Mouse (Mus musculus) inflammation-experienced regulatory T-cells, adult 6 months (primary cell): Measurements from ENCODE around the gene Elmo1. TPM values are rescaled to one million over a fixed set of nuclear protein-coding genes. Genes with fewer than 3 reads are reported as not detected.

Experiments
- ATAC-seq: one replicate; pipeline ENCODE4 v1.8.0; 2017
- polyA plus RNA-seq, 3 experiments: library from polyadenylated mRNA; unstranded; fragments of 100-300 nt; shearing (Covaris generic); gene quantifications; one replicate each; pipeline ENCODE4 v1.2.1; 2017

Elmo1 gene
- polyA plus RNA-seq, 3 experiments from 2014 or later, result 94.0 to 116 (median 111) TPM

DNA sequence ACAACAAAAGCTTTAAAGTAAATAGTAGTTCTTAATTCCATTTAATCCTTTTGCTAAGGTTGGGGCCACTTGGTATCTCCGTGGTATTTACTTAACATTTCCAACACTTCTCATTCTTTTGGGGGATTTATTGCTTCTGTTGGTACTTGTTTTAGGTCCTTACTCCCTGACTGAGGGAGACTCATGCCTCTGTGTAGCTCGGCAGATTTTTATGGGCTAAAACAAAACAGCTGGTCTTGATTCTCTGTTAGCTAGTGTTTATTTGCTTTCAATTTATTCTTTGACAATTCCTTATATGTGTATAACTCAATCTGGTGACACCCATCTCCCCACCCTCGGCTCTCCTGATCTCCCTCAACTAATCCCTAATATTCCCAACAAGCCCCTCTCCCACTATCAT is 237.6 kb downstream of the Elmo1 start:
- ATAC-seq, result no peak

GRCm38 (mm10) chr13:20328672-20329071 is 238.3 kb downstream of the Elmo1 start:
- ATAC-seq, result no peak

DNA sequence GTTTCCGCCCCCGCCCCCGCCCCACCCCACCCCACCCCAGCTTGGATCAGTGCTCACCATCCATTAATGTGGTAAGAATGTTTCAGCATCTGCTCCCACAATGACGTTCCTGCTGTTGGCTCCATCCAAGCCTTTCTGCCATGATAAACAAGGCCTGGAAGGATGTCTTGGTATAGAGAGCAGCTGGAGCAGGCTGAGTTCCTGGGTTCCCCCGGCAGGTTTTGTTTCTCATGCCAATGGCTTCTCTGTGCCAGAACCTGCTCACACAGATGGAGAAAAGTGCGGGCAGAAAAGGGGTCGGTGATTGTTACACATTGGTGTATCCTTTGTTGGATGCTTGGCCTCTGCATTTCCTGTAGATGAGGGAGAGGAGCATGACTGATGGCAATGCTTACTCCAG is 240.6 kb downstream of the Elmo1 start:
- ATAC-seq, result no peak

DNA sequence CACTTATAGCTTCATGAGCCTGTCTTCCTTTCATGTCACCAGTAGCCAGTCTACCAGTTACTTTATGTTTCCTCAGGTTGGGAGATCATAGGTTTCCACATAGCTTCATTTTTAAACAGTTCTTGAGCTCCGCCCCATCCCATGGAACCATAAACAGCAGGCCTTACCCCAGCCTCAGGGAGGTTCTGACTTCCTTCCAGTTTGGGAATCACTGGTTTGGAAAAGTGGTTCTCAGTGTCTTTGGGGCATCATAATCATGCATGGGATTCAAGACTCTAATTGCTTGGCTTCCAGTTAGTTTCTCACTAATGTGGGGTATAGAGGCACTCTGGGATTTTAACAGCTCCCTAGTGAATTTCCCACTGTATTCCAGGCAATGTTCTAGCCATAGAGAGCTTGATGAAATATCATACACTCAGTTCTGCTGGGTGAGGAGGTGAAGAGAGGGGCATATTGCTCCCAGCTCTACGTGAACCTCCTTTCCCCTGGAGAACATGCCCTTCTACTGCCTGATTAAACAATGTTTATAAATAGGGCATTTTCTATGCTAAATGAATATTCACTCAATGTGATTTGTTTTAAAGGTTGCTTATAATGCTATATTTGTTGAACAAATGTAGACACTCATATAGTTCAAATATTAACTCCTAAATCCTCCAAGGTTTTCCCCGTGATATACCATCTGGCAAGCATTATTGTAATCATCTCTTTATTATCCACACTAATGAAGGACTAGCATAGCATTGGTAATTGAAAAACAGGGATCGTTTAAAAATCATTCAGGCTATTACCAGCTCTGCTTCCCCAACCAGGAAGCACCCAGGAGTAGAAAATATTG is 244.9 kb downstream of the Elmo1 start:
- ATAC-seq, result no peak

DNA sequence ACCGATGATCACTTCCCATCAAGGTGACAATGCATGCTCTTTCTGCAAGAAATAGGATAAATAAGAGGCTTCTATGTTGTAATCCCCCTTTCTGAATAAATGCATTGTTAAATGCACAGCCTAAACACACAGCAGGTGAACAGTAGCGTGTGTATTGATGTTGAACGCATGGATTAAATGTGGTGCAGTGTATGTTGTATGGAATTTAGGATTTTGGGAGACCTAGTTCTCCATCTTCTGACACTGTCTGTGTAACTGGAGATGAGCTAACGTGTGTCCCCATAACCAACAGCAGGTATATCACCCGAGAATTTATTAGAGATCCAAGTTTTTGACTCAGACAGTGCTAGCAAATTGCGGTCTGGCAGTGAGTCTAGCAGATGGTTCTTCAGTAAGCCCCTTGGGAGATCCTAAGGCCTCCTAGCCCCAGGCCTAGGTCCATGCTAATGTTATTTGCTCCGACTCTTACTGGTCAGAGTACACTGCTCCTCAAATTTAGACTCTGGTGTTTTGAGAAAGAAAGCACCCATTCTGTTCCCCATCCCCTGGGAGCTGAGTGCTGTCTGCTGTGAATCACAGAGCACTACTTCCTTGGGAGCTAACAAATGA is 245.6 kb downstream of the Elmo1 start:
- no peak for ATAC-seq

DNA sequence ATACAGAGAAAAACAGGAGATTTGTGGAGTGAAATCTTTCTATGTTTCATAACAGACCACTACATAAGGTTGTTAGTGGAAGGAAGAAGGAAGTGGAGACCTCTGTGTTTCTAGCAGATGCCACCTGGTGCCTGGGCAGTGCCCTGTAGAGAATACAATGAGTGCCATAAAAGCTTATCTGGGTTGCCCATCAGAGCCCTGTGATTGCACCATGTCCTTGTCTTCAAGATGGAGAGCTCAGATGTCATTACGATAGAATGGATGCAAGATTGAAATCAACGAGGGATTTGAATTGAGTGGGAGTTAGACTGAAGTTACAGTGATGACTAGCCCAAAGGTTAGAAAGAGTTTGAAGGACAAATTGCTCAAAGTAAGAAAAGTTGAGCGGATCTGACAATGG is 252.5 kb downstream of the Elmo1 start:
- ATAC-seq, result no peak

DNA sequence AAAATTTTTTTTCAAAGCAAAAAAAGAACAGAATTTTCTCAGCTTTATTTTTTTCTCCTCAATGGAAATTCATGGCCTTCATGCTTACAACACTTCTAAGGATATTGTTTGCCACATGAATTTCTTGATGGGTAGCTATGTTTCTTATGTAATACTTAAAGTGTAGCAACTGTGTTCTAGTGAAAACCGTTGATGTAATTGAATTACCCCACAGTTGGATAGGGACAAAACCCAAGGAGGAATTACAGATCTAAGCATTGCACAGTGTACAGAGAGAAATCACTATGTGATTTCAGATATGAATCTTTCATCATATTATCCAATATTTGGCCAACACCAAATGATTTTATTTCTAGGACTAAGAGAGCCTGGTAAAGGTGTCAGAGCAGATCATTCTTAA is 259.4 kb downstream of the Elmo1 start:
- no peak for ATAC-seq

DNA sequence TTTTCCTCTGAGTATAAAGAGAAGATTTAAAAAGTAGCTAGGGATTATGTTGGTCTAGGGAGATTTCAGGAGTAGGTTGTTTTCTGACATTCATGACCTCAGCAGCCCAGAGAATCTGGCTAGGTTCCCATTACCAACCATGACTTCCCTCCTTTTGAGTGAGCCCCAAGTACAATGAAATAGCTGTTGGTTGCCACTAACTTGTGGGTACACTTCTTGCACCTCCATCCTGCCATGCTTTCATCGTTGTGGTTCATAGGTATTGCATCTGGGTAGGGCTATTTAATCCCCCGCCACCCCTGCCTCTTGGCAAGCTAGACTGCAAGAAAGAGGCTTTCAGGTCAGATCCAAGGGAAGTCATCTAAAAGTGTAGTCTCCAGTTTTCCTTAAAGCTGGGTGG is 262.2 kb downstream of the Elmo1 start:
- ATAC-seq, result no peak

DNA sequence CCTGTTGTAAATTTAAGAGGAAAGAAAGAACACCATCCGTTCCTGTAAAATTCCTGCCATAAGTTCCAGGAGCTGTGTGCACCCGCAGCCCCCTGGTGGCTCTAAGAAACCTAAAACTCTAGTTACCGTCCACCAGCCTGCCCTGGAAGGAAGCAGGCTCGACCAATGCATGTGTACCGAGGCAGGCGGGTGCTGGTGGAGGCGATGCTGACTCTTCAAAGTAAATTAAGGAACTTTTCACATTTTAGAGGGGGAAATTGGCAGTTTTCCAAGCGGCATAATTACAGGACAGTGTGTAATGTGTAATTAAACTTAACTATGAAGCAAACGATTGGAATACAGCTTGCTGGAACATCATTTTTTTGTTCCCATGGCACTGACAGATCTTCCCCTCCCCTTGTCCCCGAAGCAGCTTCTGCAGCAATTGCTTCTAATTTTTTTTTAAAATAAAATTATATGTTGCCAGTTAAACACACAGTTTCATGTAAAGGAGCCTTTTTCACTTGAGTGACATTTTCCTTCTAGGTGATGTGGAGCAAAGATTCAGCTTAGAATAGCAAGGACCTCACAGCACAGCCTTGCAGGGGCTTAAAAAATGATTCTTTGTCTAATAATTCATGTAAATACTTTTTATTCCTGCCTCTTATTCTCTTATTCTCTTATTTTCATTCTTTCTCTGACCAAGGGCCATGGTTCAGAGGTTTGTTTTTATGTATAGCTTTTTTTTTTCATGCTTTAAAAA is 263.6 kb downstream of the Elmo1 start:
- no peak for ATAC-seq

DNA sequence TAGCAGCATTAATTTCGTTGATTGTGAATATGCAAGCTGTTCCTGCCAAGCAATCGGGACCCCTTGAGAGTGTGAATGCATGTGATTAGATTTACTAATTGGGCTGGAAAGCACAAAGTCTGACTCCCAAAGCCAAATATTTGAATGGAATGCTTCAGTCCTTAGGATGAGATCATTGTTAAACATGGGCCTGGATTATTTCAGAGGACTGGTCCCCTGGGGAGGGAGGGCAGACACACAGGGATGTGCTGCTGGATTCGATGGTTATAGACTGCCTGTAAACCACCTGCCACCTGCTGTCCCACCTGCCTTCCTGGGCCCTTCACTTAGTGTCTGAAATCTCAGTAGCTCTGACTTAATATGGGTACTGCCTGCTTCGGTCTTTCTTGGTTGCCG is 264.2 kb downstream of the Elmo1 start:
- no peak for ATAC-seq

- no peak for ATAC-seq
These were observed 272.1 kb downstream of the Elmo1 start for GRCm38 (mm10) chr13:20362541-20362940.

- no peak for ATAC-seq
These were observed 275.6 kb downstream of the Elmo1 start for GRCm38 (mm10) chr13:20365828-20366593.

DNA sequence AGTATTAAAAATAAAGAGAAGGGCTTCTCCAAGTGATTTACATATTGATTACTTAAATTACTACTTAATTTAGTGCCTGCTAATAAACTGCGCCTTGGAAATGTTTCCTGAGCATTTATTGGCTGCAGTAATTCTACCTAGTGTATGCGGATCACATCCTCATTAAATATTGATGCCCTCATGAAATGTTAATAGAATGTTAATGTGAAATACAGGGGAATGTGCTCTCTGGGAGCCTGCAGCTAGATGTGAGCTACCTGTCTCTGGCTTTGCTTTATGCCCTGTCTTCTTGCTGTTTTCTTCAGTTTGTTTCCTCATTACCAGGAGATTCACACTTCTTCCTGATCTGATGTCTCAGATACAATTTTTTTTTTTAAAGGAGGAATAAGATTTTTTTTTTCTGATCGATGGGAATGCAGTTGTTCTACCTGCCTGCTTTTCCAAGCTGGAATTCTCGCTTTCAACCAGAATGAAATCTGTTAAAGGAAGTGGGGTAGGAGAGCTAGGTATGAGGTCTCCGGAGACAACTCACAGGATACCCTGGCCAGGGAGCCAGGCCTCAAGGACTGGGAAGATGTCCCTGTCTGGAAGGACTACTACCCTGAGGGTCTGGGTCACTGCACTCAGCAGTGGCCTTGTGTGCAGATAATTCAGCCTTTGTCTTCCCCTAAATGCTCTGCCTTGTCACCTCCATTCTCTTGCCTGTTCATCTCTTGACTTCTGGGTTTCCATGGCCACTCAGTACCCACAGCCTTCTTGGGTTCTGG is 279.8 kb downstream of the Elmo1 start:
- ATAC-seq, result no peak

DNA sequence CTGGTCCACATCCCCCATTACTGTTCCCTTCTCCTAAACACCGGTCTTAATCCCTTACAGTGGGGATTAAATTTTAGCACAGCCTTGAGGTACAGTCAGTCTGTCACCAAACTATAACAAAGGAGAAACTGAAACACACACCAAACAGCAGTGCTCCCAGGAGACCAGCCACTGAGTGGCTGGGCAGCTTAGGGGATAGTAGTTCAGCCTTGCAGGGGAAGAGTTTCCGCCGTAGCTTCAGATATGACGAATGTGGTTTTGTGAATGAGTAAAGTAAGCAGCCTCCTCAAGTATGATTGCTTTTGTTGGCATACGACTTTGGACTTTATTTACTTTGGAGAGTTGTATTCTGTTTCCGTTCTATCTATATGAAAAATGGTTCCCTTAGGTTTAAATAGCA is 281.1 kb downstream of the Elmo1 start:
- peak; percentile 46 for ATAC-seq

GRCm38 (mm10) chr13:20372335-20372734 is 281.9 kb downstream of the Elmo1 start:
- no peak for ATAC-seq

DNA sequence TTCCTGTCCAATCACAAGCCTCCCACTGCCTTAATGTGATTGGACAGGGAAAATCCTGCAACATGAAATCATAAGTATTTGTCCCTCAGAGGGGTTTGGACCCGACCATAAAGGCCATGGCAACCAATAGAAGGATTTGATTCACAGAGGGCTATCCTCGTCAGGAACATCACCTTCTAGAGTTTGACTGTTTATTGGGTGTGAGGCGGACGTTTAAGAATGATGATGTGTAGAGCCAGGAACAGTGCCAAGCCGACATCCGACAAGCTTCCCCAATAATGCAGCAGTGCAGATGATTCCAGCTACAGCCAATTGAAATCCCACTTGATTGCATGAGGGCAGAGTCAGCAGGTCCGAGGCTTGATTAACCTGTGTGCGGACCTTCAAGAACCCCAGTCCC is 288.5 kb downstream of the Elmo1 start:
- ATAC-seq, result no peak

DNA sequence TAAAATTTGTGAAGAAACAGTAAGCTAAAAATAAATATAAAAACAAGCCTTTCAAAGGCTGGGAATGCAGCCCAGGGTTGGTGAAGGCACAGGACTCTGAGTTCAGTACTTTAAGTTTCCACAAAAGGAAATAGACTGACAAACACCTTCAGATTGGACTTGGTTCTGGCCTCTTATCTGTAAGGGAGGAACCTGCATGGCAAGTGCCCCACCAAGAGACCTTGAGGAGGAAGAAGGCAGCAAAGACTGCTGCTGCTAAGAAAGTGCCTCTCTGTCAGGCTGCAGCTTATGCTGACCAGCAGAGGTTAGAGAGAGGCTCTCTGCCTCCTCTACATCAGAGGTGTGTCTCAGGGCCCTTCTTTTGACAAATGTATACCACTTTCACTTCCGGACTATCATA is 293.5 kb downstream of the Elmo1 start:
- ATAC-seq, result no peak

DNA sequence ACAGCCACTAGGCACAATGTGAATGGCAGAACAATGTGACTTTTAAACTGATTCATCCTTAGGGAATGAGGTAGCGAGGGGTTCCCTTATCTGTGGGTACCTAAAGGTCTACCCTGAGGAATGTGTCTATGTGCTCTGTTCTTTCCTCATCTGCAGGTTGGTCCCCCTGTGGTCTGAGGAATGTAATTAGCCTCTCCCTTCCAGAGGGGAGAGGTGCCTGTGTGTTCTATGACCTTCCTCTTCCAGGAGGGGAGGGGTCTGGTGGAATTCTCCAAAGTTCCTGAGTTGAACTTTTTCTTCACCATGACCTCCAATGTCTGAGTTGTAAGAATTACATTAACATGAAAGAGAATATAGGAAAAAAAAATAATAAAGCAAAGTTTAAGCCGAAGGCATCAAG is 294.4 kb downstream of the Elmo1 start:
- no peak for ATAC-seq

DNA sequence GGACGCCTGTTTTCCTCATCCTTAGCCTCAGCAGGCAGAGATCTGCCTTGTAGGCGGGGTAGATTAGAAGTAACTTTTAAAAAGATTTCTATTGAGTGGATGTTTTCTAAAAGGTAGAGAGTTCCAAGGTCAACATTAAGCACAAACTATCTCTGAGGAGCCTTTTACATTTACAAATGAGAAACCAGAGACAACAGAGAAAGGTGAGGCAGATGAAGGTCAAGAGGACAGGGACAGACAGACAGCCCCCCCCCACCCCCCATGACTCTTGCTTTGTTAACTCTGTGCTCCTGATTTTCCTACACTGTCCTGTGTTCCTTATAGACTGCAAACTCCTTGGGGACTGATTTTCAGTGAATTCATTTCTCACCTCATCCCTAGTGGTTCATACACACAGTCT is 295.0 kb downstream of the Elmo1 start:
- ATAC-seq, result no peak

- no peak for ATAC-seq
These were observed 296.2 kb downstream of the Elmo1 start for GRCm38 (mm10) chr13:20386462-20387141.

DNA sequence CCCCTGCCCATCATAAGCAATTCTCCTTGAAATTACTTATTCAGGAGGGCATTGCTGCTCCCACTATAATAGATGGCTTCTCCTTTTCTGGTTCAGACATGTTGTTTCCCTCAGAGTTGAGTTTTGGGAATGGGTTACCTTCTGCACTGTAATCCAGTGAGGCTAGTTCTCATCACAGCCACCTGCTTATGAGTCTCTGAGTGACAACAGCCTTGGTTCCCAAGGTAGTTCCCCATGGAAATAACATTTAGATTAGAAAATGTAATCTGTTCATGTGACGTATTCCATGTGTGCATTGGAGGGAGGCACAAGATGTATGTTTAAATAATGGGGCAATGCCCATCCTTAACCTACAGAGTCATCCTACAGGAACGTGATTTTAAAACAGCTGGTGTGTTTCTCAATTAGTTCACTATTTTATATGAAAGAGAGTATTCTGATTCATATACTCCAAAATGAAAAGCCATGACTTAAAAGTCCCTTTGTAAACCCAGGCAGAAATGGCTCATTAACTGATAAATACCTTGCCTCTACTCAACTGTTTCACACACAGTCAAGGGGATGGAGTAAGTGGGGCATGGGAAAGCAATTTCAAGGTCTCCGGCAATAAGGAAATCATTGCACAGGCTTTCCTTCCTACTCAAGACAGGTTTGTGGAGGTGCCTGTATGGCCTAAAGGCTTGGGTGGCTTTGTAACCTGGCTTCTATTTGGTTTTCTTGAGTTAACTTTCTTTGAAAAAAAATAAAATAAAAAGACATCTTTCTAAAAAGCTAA is 302.6 kb downstream of the Elmo1 start:
- ATAC-seq, result no peak
